Mouse (Mus musculus): Measurements from ENCODE around the gene Gpkow. TPM values are rescaled to one million over a fixed set of nuclear protein-coding genes. Genes with fewer than 3 reads are reported as not detected.
A peak's percentile ranks its signal among the peaks of the same experiment; 100 is the strongest.

The Gpkow gene
- 47.4 and 50.2 TPM in 2 replicates for polyA plus RNA-seq (2015; fragmentation: Nextera tagmentation; extraction: Ambion mirVana)

DNA sequence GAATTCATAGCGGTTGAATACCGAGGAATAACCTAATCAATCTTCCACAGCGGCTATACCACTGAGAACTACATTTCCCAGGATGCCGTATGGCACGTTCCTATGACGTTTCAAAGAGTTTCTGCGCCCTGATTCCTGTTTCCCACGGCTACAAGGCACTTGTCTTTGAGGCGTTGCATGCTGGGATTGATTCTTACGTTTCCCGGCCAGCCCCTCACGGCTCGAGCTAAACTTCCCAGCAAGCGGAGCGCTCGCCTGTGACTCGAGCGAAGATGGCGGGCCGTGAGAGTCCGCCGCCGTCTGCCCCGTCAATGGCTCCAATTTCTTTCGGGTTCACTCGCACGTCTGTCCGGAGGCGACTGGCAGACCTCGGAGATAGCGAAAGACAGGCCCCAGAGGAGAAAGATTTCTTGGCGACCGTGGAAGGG lies at the start of gene Gpkow:
Gene Gpkow, plus strand, starts transcription at position 178 of the 428 bp plus-strand sequence.
- Histone ChIP-seq H3K36me3 (no peaks in the 10 kb centered on the region), H3K4me1 (peaks cover 16% of the 10 kb centered on the region), H3K9ac (replicated peaks) (peak within 1 kb of the TSS; percentile 52), H3K27me3 (no peaks in the 10 kb centered on the region), H3K4me2 (replicated peaks) (peak within 1 kb of the TSS; percentile 53), H3K27ac (replicated peaks) (peak within 1 kb of the TSS; percentile 60; the same call in 1 of the 2 replicates), H3K4me3 (peak within 1 kb of the TSS; percentile 58), H3K9me3 (no peaks in the 10 kb centered on the region)
- peak; percentile 97 for ATAC-seq (replicated peaks)
- WGBS: 18% methylated on average over 33 of the region's 33 CpGs

GRCm38 (mm10) chrX:7648671-7649304 lies 48.1 kb upstream of the Gpkow start:
- Histone ChIP-seq H3K27me3 (no peaks in the 10 kb centered on the region), H3K4me3 (peak overlapping the region; percentile 42), H3K9ac (replicated peaks) (peak overlapping the region; percentile 49), H3K9me3 (no peaks in the 10 kb centered on the region), H3K4me1 (peaks cover 12% of the 10 kb centered on the region; the same call in 1 of the 2 replicates), H3K36me3 (peaks cover 13% of the 10 kb centered on the region; the same call in 1 of the 2 replicates), H3K4me2 (replicated peaks) (peak overlapping the region; percentile 52), H3K27ac (replicated peaks) (peak overlapping the region; percentile 80)
- 20% methylated on average over 25 of the region's 25 CpGs for WGBS
- peak; percentile 97 for ATAC-seq (replicated peaks)

- 22% methylated on average over 23 of the region's 26 CpGs for WGBS
- H3K4me3 ChIP-seq: peak within 1 kb of the TSS; percentile 34
- no peaks in the 10 kb centered on the region for H3K9me3 ChIP-seq
- H3K27ac ChIP-seq (replicated peaks): no peak within 1 kb of the TSS
- 0 out of 2 replicates have a peak within 1 kb of the TSS, but pooled peaks have one; percentile 36 for H3K9ac ChIP-seq (replicated peaks)
- no peaks in the 10 kb centered on the region for H3K27me3 ChIP-seq
- H3K4me1 ChIP-seq: 0 out of 2 replicates have a peak, but pooled peaks cover 4% of the 10 kb centered on the region
- peak; percentile 71 for ATAC-seq (replicated peaks)
- no peaks in the 10 kb centered on the region for H3K36me3 ChIP-seq
- H3K4me2 ChIP-seq (replicated peaks): peak within 1 kb of the TSS; percentile 45
These were observed 39.7 kb upstream of the Gpkow start, which contains the start of gene Prickle3 for GRCm38 (mm10) chrX:7657221-7657639. Gene Prickle3, plus strand, starts transcription at chrX:7657260.

DNA sequence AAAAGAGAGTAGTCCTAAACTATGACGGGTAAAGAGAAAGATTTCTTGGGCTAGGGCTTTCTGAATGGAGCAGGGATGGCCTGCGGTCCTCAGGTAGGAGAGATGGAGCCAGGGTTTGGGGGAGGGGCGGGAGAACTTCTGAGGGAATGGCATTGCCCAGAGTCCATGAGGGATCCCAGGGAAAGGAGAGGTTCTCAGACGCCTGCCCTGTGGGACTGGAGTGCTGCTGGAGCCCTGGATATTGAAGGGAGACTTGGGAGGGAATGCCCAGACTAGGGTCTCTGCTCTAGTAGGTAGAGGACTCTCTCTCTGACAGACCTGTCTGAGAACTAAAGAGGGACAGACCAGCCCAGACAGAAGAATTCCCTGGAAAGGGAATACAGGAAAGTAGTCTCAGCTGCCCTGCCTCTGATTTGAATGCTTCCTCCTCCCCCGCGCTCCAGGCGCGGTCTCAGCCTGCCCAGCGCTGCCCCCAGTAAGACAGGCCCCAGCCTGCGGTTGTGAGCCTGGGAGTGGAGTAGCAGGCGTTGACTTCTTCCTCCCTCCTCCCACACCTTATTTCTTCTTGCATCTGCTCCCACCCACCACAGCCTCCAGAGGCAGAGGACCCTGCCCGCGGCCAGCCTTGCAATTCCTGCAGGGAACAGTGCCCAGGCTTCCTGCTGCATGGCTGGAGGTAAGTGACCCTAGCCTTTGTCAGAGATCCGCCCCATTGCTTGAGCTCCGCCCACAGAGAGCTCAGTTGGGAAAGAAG lies 38.7 kb upstream of the Gpkow start:
- no peak overlapping the region for H3K9ac ChIP-seq (replicated peaks)
- peak; percentile 46 for ATAC-seq (replicated peaks)
- no peaks in the 10 kb centered on the region for H3K9me3 ChIP-seq
- WGBS: 23% methylated on average over 10 of the region's 15 CpGs
- 0 out of 2 replicates have a peak, but pooled peaks cover 4% of the 10 kb centered on the region for H3K4me1 ChIP-seq
- no peak overlapping the region for H3K27ac ChIP-seq (replicated peaks)
- H3K36me3 ChIP-seq: no peaks in the 10 kb centered on the region
- H3K27me3 ChIP-seq: no peaks in the 10 kb centered on the region
- no peak overlapping the region for H3K4me3 ChIP-seq
- H3K4me2 ChIP-seq (replicated peaks): no peak overlapping the region

- H3K36me3 ChIP-seq: no peaks in the 10 kb centered on the region
- H3K27ac ChIP-seq (replicated peaks): no peak overlapping the region
- no peak overlapping the region for H3K4me2 ChIP-seq (replicated peaks)
- no peak overlapping the region for H3K9ac ChIP-seq (replicated peaks)
- no peaks in the 10 kb centered on the region for H3K27me3 ChIP-seq
- 0 out of 2 replicates have a peak, but pooled peaks cover 4% of the 10 kb centered on the region for H3K4me1 ChIP-seq
- no peaks in the 10 kb centered on the region for H3K9me3 ChIP-seq
- no peak for ATAC-seq (replicated peaks)
- WGBS: 57% methylated on average over 11 of the region's 11 CpGs
- H3K4me3 ChIP-seq: no peak overlapping the region
These were observed 37.9 kb upstream of the Gpkow start for GRCm38 (mm10) chrX:7658785-7659589.

- no peak for ATAC-seq (replicated peaks)
- Histone ChIP-seq H3K4me3 (no peak overlapping the region), H3K27me3 (no peaks in the 10 kb centered on the region), H3K4me1 (0 out of 2 replicates have a peak, but pooled peaks cover 4% of the 10 kb centered on the region), H3K36me3 (no peaks in the 10 kb centered on the region), H3K9me3 (no peaks in the 10 kb centered on the region), H3K27ac (replicated peaks) (no peak overlapping the region), H3K9ac (replicated peaks) (no peak overlapping the region), H3K4me2 (replicated peaks) (no peak overlapping the region)
- 86% methylated on average over 4 of the region's 4 CpGs for WGBS
These were observed 35.8 kb upstream of the Gpkow start for GRCm38 (mm10) chrX:7661086-7661485.

GRCm38 (mm10) chrX:7662936-7663335 lies 34.0 kb upstream of the Gpkow start:
- WGBS: 90% methylated on average over 3 of the region's 3 CpGs

GRCm38 (mm10) chrX:7664791-7665190 lies 32.1 kb upstream of the Gpkow start:
- WGBS: 88% methylated on average over 11 of the region's 11 CpGs
- H3K36me3 ChIP-seq: no peaks in the 10 kb centered on the region
- no peaks in the 10 kb centered on the region for H3K4me1 ChIP-seq
- no peaks in the 10 kb centered on the region for H3K27me3 ChIP-seq
- no peak overlapping the region for H3K4me2 ChIP-seq (replicated peaks)
- H3K4me3 ChIP-seq: no peak overlapping the region
- H3K9me3 ChIP-seq: no peaks in the 10 kb centered on the region
- H3K27ac ChIP-seq (replicated peaks): no peak overlapping the region
- ATAC-seq (replicated peaks): no peak
- H3K9ac ChIP-seq (replicated peaks): no peak overlapping the region

More at GRCm38 (mm10) chrX:7662936-7663335, 34.0 kb upstream of the Gpkow start:
- no peaks in the 10 kb centered on the region for H3K36me3 ChIP-seq
- ATAC-seq (replicated peaks): no peak
- H3K27me3 ChIP-seq: no peaks in the 10 kb centered on the region
- no peaks in the 10 kb centered on the region for H3K9me3 ChIP-seq
- H3K4me3 ChIP-seq: no peak overlapping the region
- H3K27ac ChIP-seq (replicated peaks): no peak overlapping the region
- H3K4me2 ChIP-seq (replicated peaks): no peak overlapping the region
- 0 out of 2 replicates have a peak, but pooled peaks cover 4% of the 10 kb centered on the region for H3K4me1 ChIP-seq
- no peak overlapping the region for H3K9ac ChIP-seq (replicated peaks)

- Histone ChIP-seq H3K36me3 (no peaks in the 10 kb centered on the region), H3K4me2 (replicated peaks) (no peak overlapping the region), H3K4me3 (no peak overlapping the region), H3K9me3 (no peaks in the 10 kb centered on the region), H3K9ac (replicated peaks) (no peak overlapping the region), H3K4me1 (no peaks in the 10 kb centered on the region), H3K27ac (replicated peaks) (no peak overlapping the region), H3K27me3 (no peaks in the 10 kb centered on the region)
- no peak for ATAC-seq (replicated peaks)
- WGBS: 77% methylated on average over 21 of the region's 21 CpGs
These were observed 31.0 kb upstream of the Gpkow start for GRCm38 (mm10) chrX:7665739-7666502.

DNA sequence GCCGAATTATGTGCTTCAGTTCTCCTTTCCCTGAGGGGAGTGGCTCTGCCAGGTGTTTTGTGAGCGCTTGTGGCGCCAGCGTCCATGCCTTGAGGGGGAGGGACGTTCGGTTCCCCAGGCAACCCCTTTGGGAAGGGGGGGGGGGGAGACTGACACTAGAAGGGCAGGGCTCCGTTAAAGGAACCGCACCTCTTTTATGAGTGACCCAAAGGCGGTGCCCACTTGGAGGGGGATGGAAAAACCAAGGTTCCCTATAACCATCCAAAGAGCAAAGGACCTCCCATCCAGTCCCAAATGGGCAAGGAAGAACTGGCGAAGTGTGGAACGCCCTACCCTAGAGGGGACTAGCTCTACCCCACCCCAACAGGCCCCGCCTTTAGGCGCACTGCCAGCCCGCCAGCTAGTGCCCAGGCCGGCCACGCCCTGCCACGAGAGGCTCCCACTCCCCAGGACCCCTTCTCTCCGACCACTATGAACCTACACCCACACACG lies 26.5 kb upstream of the Gpkow start:
- Histone ChIP-seq H3K4me2 (replicated peaks) (peak overlapping the region; percentile 52), H3K4me1 (no peaks in the 10 kb centered on the region), H3K9me3 (no peaks in the 10 kb centered on the region), H3K27me3 (no peaks in the 10 kb centered on the region), H3K27ac (replicated peaks) (peak overlapping the region; percentile 70), H3K4me3 (peak overlapping the region; percentile 49), H3K36me3 (no peaks in the 10 kb centered on the region), H3K9ac (replicated peaks) (peak overlapping the region; percentile 52)
- 24% methylated on average over 18 of the region's 19 CpGs for WGBS
- ATAC-seq (replicated peaks): peak; percentile 81

All from forebrain, embryonic 15.5 days (tissue).